Mouse (Mus musculus) intestine, postnatal 0 days (tissue): Measurements from ENCODE around the gene Etv2. TPM values are rescaled to one million over a fixed set of nuclear protein-coding genes. Genes with fewer than 3 reads are reported as not detected.

Source experiments
- ATAC-seq: fragments of 200-750 bp; cut with Nextera tagmentation; 2 replicates; pipeline ENCODE4 v1.8.0; 2017; ENCODE audit warnings: mild to moderate bottlenecking, moderate TSS enrichment, moderate library complexity
- H3K27ac ChIP-seq: fragments of 300-500 bp; sonication (generic); 2 replicates; pipeline ENCODE4 v1.5.1; 2014; ENCODE audit warnings: mild to moderate bottlenecking, low read depth, low read length, moderate library complexity
- H3K27me3 ChIP-seq: fragments of 300-500 bp; sonication (generic); replicated peaks from 2 replicates; pipeline ENCODE4 v1.6.1; 2014; ENCODE audit warnings: low read length, mixed read lengths; ENCODE audit not compliant: control insufficient read depth, insufficient read depth
- H3K36me3 ChIP-seq: fragments of 300-500 bp; sonication (generic); 2 replicates; pipeline ENCODE4 v1.6.1; 2014; ENCODE audit warnings: mild to moderate bottlenecking, moderate library complexity; ENCODE audit not compliant: control insufficient read depth, insufficient read depth
- H3K4me1 ChIP-seq: fragments of 300-500 bp; sonication (generic); replicated peaks from 2 replicates; pipeline ENCODE4 v1.6.1; 2014; ENCODE audit warnings: antibody characterized with exemption, low read length, mixed read lengths; ENCODE audit not compliant: control insufficient read depth, insufficient read depth
- H3K4me2 ChIP-seq: fragments of 300-500 bp; sonication (generic); replicated peaks from 2 replicates; pipeline ENCODE4 v1.6.1; 2014; ENCODE audit warnings: low read depth, mild to moderate bottlenecking, moderate library complexity
- H3K4me3 ChIP-seq: fragments of 300-500 bp; sonication (generic); 2 replicates; pipeline ENCODE4 v1.5.1; 2014; ENCODE audit warnings: low read depth, low read length
- H3K9ac ChIP-seq: fragments of 300-500 bp; sonication (generic); 2 replicates; pipeline ENCODE4 v1.6.1; 2014; ENCODE audit warnings: mild to moderate bottlenecking, low read depth, low read length
- H3K9me3 ChIP-seq: fragments of 300-500 bp; sonication (generic); 2 replicates; pipeline ENCODE4 v1.6.1; 2016; ENCODE audit warnings: mixed run types; ENCODE audit not compliant: control insufficient read depth
- CTCF ChIP-seq: sonication (generic); IDR thresholded peaks from 2 replicates; pipeline ENCODE4 v1.5.1; 2016; ENCODE audit warnings: low read depth, mild to moderate bottlenecking, control low read depth, antibody characterized with exemption, moderate library complexity
- WGBS: fragments of 180-500 bp; shearing (Covaris S2); extraction: QIAGEN DNeasy Blood & Tissue Kit; methylation state at CpG from one replicate; pipeline ENCODE4 v1.1.7; 2014; 5-methylcytosine and 5-hydroxymethylcytosine counted together
- polyA plus RNA-seq: library from polyadenylated mRNA; unstranded; fragments of >200 nt; fragmentation: Nextera tagmentation; extraction: Ambion mirVana; gene quantifications from 2 replicates; pipeline ENCODE4 v1.2.1, GENCODE M21; 2015

Etv2 gene
- polyA plus RNA-seq, 1 experiment from 2014 or later = not detected

DNA sequence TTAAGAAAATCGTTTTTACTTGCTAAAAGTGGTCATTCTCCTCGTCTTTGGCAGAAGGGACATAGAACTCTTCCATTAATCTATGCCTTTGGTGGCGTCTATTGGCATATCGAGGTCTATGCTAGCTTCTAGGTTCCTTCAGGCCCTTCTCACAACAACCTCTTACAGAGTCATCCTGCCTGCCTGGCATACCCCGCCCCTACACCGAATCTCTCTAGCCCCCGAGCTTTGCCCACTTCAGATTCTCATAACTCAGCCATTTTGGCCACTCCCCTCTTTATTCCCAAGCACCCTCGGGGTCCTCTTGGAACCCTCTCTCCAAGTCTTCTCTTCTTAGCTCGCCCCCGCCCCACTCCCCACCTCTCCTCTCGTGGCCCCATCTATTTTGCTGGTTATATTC, 29.7 kb upstream of the Etv2 start:
- peak overlapping the region; percentile 59 for H3K9ac ChIP-seq
- H3K27ac ChIP-seq = no peak overlapping the region
- ATAC-seq = peak; percentile 32; the same call in 1 of the 2 replicates
- 0 out of 2 replicates have a peak, but pooled peaks cover 6% of the 10 kb centered on the region for H3K4me1 ChIP-seq
- no peak for TF ChIP-seq CTCF
- WGBS = 7% methylated on average over 11 of the region's 11 CpGs
- peak overlapping the region; percentile 94 for H3K4me2 ChIP-seq
- peak overlapping the region; percentile 67 for H3K4me3 ChIP-seq
- H3K9me3 ChIP-seq = no peaks in the 10 kb centered on the region
- H3K27me3 ChIP-seq = no peaks in the 10 kb centered on the region
- H3K36me3 ChIP-seq = 0 out of 2 replicates have a peak, but pooled peaks cover 1% of the 10 kb centered on the region

GRCm38 (mm10) chr7:30664529-30665200, 29.0 kb upstream of the Etv2 start, which contains the start of gene Haus5:
Gene Haus5, minus strand, starts transcription at chr7:30664994.
- peaks cover 8% of the 10 kb centered on the region; the same call in 1 of the 2 replicates for H3K36me3 ChIP-seq
- peak; percentile 89 for ATAC-seq
- no peaks in the 10 kb centered on the region for H3K9me3 ChIP-seq
- no peak within 1 kb of the TSS for H3K27ac ChIP-seq
- WGBS = under 1% methylated on average over 34 of the region's 34 CpGs
- H3K4me2 ChIP-seq = peak within 1 kb of the TSS; percentile 94
- TF ChIP-seq CTCF = no peak
- H3K4me3 ChIP-seq = peak within 1 kb of the TSS; percentile 67
- peak within 1 kb of the TSS; percentile 59 for H3K9ac ChIP-seq
- H3K4me1 ChIP-seq = 0 out of 2 replicates have a peak, but pooled peaks cover 6% of the 10 kb centered on the region
- H3K27me3 ChIP-seq = no peaks in the 10 kb centered on the region

DNA sequence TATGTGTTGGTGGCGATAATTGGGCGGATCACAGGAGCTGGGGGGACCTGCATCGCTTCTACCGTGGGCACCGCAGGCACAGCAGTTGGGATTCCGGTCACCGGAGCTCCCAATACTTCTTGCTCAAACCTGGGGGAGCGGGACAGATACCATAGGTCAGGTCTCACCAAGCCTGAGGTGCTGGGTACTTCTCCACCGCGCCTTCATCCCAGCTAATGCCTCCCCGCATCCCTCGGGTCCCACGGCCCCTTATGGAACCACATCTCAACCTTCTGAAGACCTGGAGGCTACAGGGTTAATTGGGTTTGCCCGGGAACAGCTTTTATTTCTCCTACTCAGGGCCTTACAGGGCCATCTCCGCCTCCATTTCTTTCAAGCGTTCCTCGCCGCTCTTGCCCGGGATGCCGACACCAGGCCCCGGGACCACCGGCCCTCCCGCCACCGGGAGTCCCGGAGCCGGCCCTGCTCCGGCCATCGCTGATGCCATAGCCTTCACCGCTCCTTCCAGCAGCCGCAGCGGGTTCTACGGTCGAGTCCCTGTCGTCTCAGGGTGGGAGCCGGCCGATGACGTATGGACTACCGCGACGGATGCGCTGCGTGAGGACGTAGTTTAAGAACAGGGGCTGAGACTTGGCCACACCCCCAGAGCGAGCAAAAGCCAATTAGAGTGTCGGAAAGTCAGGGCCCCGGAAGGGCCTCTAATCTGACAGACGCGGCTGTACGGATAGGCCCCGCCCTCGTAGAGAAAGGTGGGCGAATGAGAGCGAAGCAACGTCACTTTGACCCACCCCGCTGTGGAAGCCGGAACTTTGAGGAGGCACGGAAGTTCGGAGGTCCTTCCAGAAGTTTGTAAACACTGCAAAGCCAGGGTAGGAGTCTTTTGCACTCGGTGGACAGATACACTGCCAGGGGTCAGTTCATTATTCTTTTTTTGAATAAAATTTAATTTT, 14.2 kb upstream of the Etv2 start, which contains the start of gene Rbm42:
Rbm42 (minus strand) TSS at position 727 of the 950 bp plus-strand sequence.
- H3K9ac ChIP-seq = peak within 1 kb of the TSS; percentile 93
- ATAC-seq = peak; percentile 99
- no peak for TF ChIP-seq CTCF
- peak within 1 kb of the TSS; percentile 93 for H3K4me2 ChIP-seq
- no peaks in the 10 kb centered on the region for H3K27me3 ChIP-seq
- WGBS = 1% methylated on average over 59 of the region's 59 CpGs
- peaks cover 41% of the 10 kb centered on the region for H3K36me3 ChIP-seq
- no peaks in the 10 kb centered on the region for H3K4me1 ChIP-seq
- peak within 1 kb of the TSS; percentile 37; the same call in 1 of the 2 replicates for H3K27ac ChIP-seq
- H3K9me3 ChIP-seq = no peaks in the 10 kb centered on the region
- peak within 1 kb of the TSS; percentile 83 for H3K4me3 ChIP-seq

DNA sequence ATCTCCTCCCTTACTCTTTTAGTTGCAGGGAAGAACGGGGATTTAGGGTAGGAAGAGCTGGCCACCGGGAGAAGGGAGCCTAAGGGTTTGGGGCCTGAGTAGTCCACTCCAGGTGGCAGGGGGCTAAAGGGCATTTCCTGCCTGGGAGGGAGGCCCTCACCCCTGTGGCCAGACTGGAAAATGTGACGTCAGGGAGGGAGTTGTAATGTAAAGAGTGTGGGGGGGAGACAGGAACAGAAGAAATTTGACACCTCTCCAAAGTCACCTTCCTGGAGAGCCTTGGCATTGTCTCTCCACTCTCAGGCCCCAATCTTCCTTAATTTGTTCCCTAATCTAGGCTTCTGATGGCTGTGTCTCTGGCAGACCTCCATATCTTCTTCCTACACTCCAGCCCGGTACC, 3.4 kb upstream of the Etv2 start:
- H3K4me3 ChIP-seq = no peak overlapping the region
- no peak overlapping the region for H3K9ac ChIP-seq
- H3K4me1 ChIP-seq = no peaks in the 10 kb centered on the region
- no peak for ATAC-seq
- peaks cover 27% of the 10 kb centered on the region for H3K27me3 ChIP-seq
- peaks cover 40% of the 10 kb centered on the region for H3K36me3 ChIP-seq
- no peak for TF ChIP-seq CTCF
- 24% methylated on average over 4 of the region's 4 CpGs for WGBS
- no peaks in the 10 kb centered on the region for H3K9me3 ChIP-seq
- no peak overlapping the region for H3K27ac ChIP-seq
- H3K4me2 ChIP-seq = no peak overlapping the region

- ATAC-seq = no peak
Measured at GRCm38 (mm10) chr7:30636395-30636794, 743 bp upstream of the Etv2 start.

DNA sequence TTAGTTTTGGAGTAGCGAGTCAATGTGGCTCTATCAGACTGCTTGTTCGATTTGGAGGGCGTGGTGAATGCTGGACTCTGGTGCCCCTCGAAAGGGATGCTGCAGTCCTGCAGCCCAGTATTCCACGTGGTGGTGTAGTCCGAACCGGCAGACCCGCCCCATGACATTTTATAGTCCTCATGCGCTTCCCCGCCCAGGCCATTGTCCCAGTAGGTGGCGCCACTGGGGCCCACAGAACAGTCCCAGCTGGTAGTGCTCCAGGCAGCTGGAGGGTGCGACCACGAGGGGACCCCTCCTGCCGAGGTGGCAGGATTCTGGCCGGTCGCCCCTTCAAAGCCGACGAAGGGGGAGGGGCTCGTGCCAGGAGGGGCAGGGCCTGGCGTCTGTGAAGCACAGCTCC, 1.0 kb downstream of the Etv2 start:
- Histone ChIP-seq H3K27ac (no peak overlapping the region), H3K36me3 (no peaks in the 10 kb centered on the region), H3K4me3 (peak overlapping the region; percentile 13), H3K9ac (no peak overlapping the region), H3K4me1 (no peaks in the 10 kb centered on the region), H3K9me3 (no peaks in the 10 kb centered on the region), H3K4me2 (peak overlapping the region; percentile 38), H3K27me3 (peaks cover 54% of the 10 kb centered on the region)
- TF ChIP-seq CTCF = peak; percentile 83
- under 1% methylated on average over 20 of the region's 20 CpGs for WGBS
- ATAC-seq = peak; percentile 66; the same call in 1 of the 2 replicates

More at GRCm38 (mm10) chr7:30636395-30636794, 743 bp upstream of the Etv2 start:
- no peak overlapping the region for H3K27ac ChIP-seq
- H3K4me3 ChIP-seq = no peak overlapping the region
- no peak overlapping the region for H3K4me2 ChIP-seq
- peaks cover 47% of the 10 kb centered on the region for H3K27me3 ChIP-seq
- no peaks in the 10 kb centered on the region for H3K4me1 ChIP-seq
- 25% methylated on average over 11 of the region's 11 CpGs for WGBS
- no peak overlapping the region for H3K9ac ChIP-seq
- no peaks in the 10 kb centered on the region for H3K9me3 ChIP-seq
- no peak for TF ChIP-seq CTCF
- H3K36me3 ChIP-seq = peaks cover 15% of the 10 kb centered on the region
